Mouse (Mus musculus) kidney, embryonic 16.5 days (tissue): ENCODE data around the gene Tmem121. TPM values are rescaled to one million over a fixed set of nuclear protein-coding genes. Genes with fewer than 3 reads are reported as not detected.

Experiments used
- ATAC-seq: fragments of 200-750 bp; cut with Nextera tagmentation; 2 replicates; pipeline ENCODE4 v1.8.0; 2017; ENCODE audit warnings: moderate TSS enrichment; ENCODE audit not compliant: low FRiP score, low TSS enrichment
- H3K27ac ChIP-seq: fragments of 300-500 bp; sonication (generic); 2 replicates; pipeline ENCODE4 v1.5.1; 2014; ENCODE audit warnings: low read length
- H3K27me3 ChIP-seq: fragments of 300-500 bp; sonication (generic); 2 replicates; pipeline ENCODE4 v1.6.1; 2014; ENCODE audit warnings: low read length, control low read depth, mixed read lengths; ENCODE audit not compliant: insufficient read depth
- H3K36me3 ChIP-seq: fragments of 300-500 bp; sonication (generic); 2 replicates; pipeline ENCODE4 v1.6.1; 2014; ENCODE audit warnings: low read length, control low read depth, mixed read lengths; ENCODE audit not compliant: insufficient read depth
- H3K4me1 ChIP-seq: fragments of 300-500 bp; sonication (generic); 2 replicates; pipeline ENCODE4 v1.6.1; 2014; ENCODE audit warnings: low read length, control low read depth, mixed read lengths; ENCODE audit not compliant: insufficient read depth
- H3K4me2 ChIP-seq: fragments of 300-500 bp; sonication (generic); replicated peaks from 2 replicates; pipeline ENCODE4 v1.6.1; 2014; ENCODE audit warnings: low read depth, low read length
- H3K4me3 ChIP-seq: fragments of 300-500 bp; sonication (generic); 2 replicates; pipeline ENCODE4 v1.5.1; 2014; ENCODE audit warnings: mild to moderate bottlenecking, low read length
- H3K9ac ChIP-seq: fragments of 300-500 bp; sonication (generic); replicated peaks from 2 replicates; pipeline ENCODE4 v1.6.1; 2014; ENCODE audit warnings: low read length
- H3K9me3 ChIP-seq: fragments of 300-500 bp; sonication (generic); 2 replicates; pipeline ENCODE4 v1.6.1; 2016; ENCODE audit warnings: low read length, control low read depth
- WGBS: fragments of 180-500 bp; shearing (Covaris S2); extraction: QIAGEN DNeasy Blood & Tissue Kit; methylation state at CpG from one replicate; pipeline ENCODE4 v1.1.7; 2014; 5-methylcytosine and 5-hydroxymethylcytosine counted together
- polyA plus RNA-seq: library from polyadenylated mRNA; unstranded; fragments of >200 nt; fragmentation: Nextera tagmentation; extraction: Ambion mirVana; gene quantifications from 2 replicates; pipeline ENCODE4 v1.2.1, GENCODE M21; 2015

The Tmem121 gene
- polyA plus RNA-seq, 1 experiment from 2014 or later = 10.9 TPM

- Histone ChIP-seq H3K9me3 (peaks cover 5% of the 10 kb centered on the region; the same call in 1 of the 2 replicates), H3K4me3 (no peak overlapping the region), H3K27ac (no peak overlapping the region), H3K36me3 (no peaks in the 10 kb centered on the region), H3K9ac (no peak overlapping the region), H3K4me2 (no peak overlapping the region), H3K4me1 (no peaks in the 10 kb centered on the region), H3K27me3 (no peaks in the 10 kb centered on the region)
- no peak for ATAC-seq
Measured at GRCm38 (mm10) chr12:113202008-113202407, 16.3 kb downstream of the Tmem121 start.

DNA sequence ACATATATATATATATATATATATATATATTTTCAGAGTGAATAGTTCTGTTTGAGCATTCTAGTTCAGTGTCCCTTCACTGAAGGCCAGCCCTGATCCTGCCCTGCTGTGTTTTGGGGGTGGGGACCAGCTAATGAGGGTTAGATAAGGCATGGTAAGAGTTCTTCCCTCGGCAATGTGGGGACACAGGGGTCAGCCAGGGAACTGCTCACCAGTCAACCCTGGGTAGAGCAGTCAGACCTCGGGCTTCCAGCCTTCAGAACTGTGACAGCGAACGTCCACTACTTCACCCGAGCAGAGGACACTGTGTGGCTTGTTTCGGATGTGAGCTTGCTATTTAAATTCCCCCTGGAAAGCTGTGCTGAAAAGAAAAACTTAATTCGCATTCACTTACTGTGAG is 17.8 kb downstream of the Tmem121 start:
- Histone ChIP-seq H3K9ac (no peak overlapping the region), H3K36me3 (no peaks in the 10 kb centered on the region), H3K9me3 (peaks cover 5% of the 10 kb centered on the region; the same call in 1 of the 2 replicates), H3K4me1 (no peaks in the 10 kb centered on the region), H3K27me3 (no peaks in the 10 kb centered on the region), H3K4me2 (no peak overlapping the region), H3K4me3 (no peak overlapping the region), H3K27ac (no peak overlapping the region)
- ATAC-seq = no peak
- 86% methylated on average over 7 of the region's 7 CpGs for WGBS

DNA sequence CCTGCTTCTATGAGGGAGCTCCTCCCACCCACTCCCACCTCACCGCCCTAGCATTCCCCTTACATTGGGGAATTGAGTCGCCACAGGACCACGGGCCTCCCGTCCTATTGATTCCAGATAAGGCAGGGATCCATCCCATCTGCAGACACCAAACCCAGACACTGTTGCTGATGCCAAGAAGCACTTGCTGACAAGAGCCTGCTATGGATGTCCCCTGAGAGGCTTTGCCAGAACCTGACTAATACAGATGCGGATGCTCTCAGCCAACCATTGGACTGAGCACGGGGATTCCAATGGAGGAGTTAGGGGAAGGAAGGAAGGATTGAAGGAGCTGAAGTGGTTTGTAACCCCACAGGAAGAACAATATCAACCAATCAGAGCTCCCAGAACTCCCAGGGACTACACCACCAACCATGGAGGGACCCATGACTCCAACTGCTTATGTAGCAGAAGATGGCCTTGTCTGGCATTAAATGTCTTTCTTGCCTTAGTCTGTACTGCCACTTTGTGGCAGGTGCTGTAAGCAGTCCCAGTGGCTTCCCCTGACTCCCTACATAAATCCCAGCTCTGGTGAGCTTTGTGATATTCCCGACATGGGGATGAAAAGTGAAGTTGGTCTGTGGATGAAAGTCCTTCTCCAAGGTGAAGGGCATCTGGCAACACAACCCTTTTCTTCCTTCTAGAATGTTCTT is 19.7 kb downstream of the Tmem121 start:
- Histone ChIP-seq H3K4me2 (no peak overlapping the region), H3K9me3 (peaks cover 5% of the 10 kb centered on the region; the same call in 1 of the 2 replicates), H3K27me3 (no peaks in the 10 kb centered on the region), H3K36me3 (no peaks in the 10 kb centered on the region), H3K4me1 (no peaks in the 10 kb centered on the region), H3K4me3 (no peak overlapping the region), H3K9ac (no peak overlapping the region), H3K27ac (no peak overlapping the region)
- WGBS = 84% methylated on average over 7 of the region's 7 CpGs
- no peak for ATAC-seq

- no peak overlapping the region for H3K4me2 ChIP-seq
- H3K4me3 ChIP-seq = no peak overlapping the region
- no peak overlapping the region for H3K27ac ChIP-seq
- no peak for ATAC-seq
- H3K4me1 ChIP-seq = no peaks in the 10 kb centered on the region
- 78% methylated on average over 6 of the region's 6 CpGs for WGBS
- H3K9me3 ChIP-seq = no peaks in the 10 kb centered on the region
- no peak overlapping the region for H3K9ac ChIP-seq
- no peaks in the 10 kb centered on the region for H3K36me3 ChIP-seq
- no peaks in the 10 kb centered on the region for H3K27me3 ChIP-seq
Measured at GRCm38 (mm10) chr12:113207737-113208136, 22.0 kb downstream of the Tmem121 start.

DNA sequence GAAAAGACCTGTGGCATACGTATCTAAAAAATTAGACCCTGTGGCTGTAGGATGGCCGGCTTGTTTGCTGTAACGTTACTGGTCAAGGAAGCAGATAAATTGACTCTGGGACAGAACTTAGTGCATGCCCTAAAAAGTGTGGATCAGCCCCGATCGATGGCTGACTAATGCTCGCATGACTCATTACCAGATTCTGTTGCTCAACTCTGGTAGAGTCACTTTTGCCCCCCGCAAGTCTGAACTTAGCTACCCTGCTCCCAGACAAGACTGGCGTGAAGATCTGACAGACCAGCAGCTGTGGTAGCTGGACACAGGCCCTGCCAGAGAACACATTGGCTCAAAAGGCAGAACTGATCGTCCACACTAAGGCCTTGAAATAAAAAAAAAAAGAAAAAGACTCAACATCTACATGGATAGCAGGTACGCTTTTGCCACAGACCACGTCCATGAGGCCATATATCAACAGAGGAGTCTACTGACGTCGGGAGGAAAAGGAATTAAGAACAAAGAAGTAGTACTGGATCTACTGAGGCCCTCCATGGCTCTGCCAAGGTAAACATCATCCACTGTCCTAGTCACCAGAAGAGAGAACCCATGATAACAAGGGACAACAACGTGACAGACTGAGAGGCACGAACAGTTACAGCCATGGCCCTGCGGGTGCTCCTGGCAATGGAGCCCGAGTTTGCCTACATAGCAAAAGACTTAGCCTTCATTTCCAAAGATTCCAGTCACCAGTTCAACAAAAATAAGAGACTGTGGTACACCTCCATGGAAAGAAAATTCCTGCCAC is 25.1 kb downstream of the Tmem121 start:
- no peak overlapping the region for H3K4me2 ChIP-seq
- H3K4me3 ChIP-seq = no peak overlapping the region
- no peak overlapping the region for H3K9ac ChIP-seq
- no peak overlapping the region for H3K27ac ChIP-seq
- H3K4me1 ChIP-seq = no peaks in the 10 kb centered on the region
- WGBS = 86% methylated on average over 17 of the region's 17 CpGs
- no peaks in the 10 kb centered on the region for H3K9me3 ChIP-seq
- no peaks in the 10 kb centered on the region for H3K27me3 ChIP-seq
- ATAC-seq = no peak
- H3K36me3 ChIP-seq = no peaks in the 10 kb centered on the region

DNA sequence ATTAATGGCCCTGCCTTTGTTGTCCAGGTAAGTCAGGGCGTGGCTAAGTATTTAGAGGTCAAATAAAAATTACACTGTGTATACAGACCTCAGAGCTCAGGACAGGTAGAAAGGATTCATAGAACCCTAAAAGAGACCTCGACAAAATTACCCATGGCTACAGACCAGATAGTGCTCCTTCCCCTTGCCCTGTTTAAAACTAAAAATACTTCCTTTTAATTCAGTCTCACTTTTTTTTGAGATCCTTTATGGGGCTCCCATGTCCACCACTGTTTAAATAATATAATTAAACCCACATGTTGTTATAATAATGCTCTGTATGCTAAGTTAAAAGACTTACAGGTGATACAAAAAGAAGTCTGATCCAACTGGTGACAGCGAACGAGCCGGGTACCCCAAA is 26.0 kb downstream of the Tmem121 start:
- no peak overlapping the region for H3K9ac ChIP-seq
- ATAC-seq = no peak
- H3K4me2 ChIP-seq = no peak overlapping the region
- no peaks in the 10 kb centered on the region for H3K4me1 ChIP-seq
- no peak overlapping the region for H3K27ac ChIP-seq
- H3K9me3 ChIP-seq = no peaks in the 10 kb centered on the region
- no peaks in the 10 kb centered on the region for H3K27me3 ChIP-seq
- H3K4me3 ChIP-seq = no peak overlapping the region
- no peaks in the 10 kb centered on the region for H3K36me3 ChIP-seq
- WGBS = 89% methylated on average over 5 of the region's 5 CpGs

DNA sequence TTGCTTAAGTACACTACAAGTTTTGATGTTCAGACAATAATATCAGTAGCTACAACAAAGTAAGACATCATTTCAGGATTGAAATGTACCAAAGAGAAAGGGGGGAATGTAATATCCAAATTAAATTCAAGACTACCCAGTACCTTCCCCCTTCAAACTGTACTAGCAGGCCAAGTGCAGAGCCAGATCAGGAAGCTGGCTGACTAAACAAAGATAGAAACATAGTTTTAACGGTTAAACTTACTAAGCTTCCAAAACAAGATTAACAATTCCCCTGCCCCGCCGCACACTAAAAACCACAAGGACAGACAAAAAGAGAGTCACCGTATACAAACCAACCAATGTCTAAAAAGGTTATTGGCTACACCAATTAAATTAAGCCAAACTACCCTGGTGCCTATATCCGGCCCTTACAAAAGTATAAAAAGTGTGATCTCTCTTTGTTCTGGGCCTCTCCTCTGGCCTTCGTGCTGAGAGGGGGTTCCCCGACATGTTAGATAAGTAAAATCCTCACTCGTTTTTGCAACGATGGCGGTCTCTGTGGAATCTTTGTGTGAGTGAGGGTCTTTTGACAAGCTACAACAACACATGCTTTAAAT is 26.7 kb downstream of the Tmem121 start:
- Histone ChIP-seq H3K4me1 (no peaks in the 10 kb centered on the region), H3K4me2 (no peak overlapping the region), H3K4me3 (no peak overlapping the region), H3K27me3 (no peaks in the 10 kb centered on the region), H3K36me3 (no peaks in the 10 kb centered on the region), H3K27ac (no peak overlapping the region), H3K9me3 (no peaks in the 10 kb centered on the region), H3K9ac (no peak overlapping the region)
- WGBS = 90% methylated on average over 10 of the region's 10 CpGs
- no peak for ATAC-seq

DNA sequence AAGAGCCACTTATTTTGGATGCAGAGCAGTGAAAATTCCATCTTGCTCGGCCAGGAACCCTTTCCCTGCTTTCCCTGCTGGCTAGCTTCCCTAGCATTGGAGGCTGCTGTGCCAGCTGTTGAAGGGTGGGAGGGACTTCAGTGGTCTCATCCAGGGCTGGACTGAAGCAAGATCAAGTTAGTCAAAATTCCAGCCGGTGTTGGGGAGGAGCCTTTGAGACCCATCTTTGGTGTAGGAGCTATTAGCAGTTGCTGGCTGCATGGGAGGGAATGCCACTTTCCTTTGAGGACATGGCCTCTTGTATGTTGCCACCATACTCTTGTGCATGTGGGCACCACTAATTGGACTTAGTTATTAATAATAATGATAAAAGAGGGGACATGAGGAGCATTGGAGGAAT is 27.5 kb downstream of the Tmem121 start:
- H3K27ac ChIP-seq = no peak overlapping the region
- H3K9ac ChIP-seq = no peak overlapping the region
- WGBS = 68% methylated on average over 2 of the region's 2 CpGs
- H3K4me3 ChIP-seq = no peak overlapping the region
- no peaks in the 10 kb centered on the region for H3K9me3 ChIP-seq
- H3K4me2 ChIP-seq = no peak overlapping the region
- no peak for ATAC-seq
- no peaks in the 10 kb centered on the region for H3K27me3 ChIP-seq
- no peaks in the 10 kb centered on the region for H3K36me3 ChIP-seq
- H3K4me1 ChIP-seq = no peaks in the 10 kb centered on the region

DNA sequence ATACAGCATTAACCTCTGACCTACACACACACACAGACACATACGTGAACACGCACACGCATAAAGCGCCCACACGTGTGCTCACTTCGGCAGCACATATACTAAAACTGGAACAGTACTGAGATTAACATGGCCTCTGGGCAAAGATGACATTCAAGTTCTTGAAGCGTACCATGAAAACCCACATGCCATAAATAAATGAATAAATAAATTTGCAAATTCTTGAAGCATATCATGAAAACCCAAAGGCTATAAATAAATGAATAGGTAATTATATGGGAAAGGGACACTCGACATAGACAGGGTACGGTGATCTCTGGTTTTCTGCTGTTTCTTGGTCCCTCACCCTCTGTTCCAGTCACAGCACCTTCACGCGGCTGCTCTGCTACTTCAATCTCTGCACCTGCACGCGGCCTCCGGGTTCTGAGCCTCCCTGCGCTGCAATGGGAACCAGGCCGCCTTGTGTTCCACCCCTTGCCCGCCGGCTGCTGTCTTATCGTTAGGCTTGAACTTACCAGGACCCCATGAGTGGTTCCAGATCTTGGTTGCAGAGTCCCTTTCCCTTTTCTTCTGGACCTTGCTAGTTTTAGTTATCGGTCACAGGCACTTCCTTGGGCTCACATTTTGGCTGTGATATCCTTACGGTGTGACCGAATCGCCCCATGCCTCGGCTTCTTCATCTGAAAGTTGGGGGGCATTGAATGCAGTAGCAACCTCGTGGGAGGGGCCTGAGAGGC is 28.5 kb downstream of the Tmem121 start:
- ATAC-seq = no peak
- H3K27me3 ChIP-seq = no peaks in the 10 kb centered on the region
- H3K4me3 ChIP-seq = no peak overlapping the region
- no peak overlapping the region for H3K27ac ChIP-seq
- no peak overlapping the region for H3K9ac ChIP-seq
- no peak overlapping the region for H3K4me2 ChIP-seq
- H3K36me3 ChIP-seq = no peaks in the 10 kb centered on the region
- 84% methylated on average over 25 of the region's 25 CpGs for WGBS
- no peaks in the 10 kb centered on the region for H3K4me1 ChIP-seq
- H3K9me3 ChIP-seq = no peaks in the 10 kb centered on the region
